ENCODE assay signal across 12 mouse cellular contexts in the genomic region with DNA sequence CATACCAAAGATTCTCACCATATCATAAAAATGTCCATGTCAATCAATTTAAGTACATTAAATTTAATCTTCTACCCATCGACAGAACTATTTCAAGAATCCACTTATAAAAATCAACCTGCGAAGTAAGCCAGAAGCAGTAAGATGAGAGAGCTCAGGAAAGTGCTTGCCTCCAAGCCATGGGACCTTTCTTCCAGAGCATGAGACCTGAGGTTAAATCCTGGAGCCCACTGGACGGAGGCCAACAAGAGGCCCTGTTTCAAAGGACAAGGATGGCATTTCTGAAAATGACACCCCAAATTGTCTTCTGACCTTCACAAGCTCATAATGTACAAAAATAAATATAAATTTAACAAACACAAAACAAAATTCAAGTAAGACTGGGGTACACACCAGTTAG.
"Had no signal": no experiment of that assay in that cellular context is flagged by ENCODE, and none has a peak within 500 bp of the region (broad histone marks: within the 10 kb centered on the region; RNA-seq: fewer than 3 reads in every experiment).

No protein-coding gene starts in this region.

- H3K27me3 ChIP-seq: kidney, embryonic 15.5 days; limb, embryonic 12.5 days; liver, embryonic 15.5 days; midbrain, embryonic 13.5 days had no signal

- H3K9me3 ChIP-seq: kidney, embryonic 15.5 days; limb, embryonic 12.5 days; liver, embryonic 15.5 days; midbrain, embryonic 13.5 days had no signal

- H3K9ac ChIP-seq: kidney, embryonic 15.5 days; limb, embryonic 12.5 days; liver, embryonic 15.5 days; midbrain, embryonic 13.5 days had no signal

- DNase-seq: kidney, adult 2 months; kidney, postnatal 14 days; layer of hippocampus, adult 9-11 months; layer of hippocampus, postnatal 36 days; lung, postnatal 10 days; right cerebral cortex, postnatal 14 days; thymus, postnatal 36 days had no signal

- H3K27ac ChIP-seq: kidney, embryonic 15.5 days; liver, embryonic 15.5 days; midbrain, embryonic 13.5 days had no signal

- ATAC-seq: midbrain, embryonic 13.5 days had no signal

- H3K4me3 ChIP-seq: kidney, embryonic 15.5 days; limb, embryonic 12.5 days; liver, embryonic 15.5 days; midbrain, embryonic 13.5 days had no signal

- H3K4me1 ChIP-seq: kidney, embryonic 15.5 days; midbrain, embryonic 13.5 days had no signal

- H3K4me2 ChIP-seq: kidney, embryonic 15.5 days; limb, embryonic 12.5 days; liver, embryonic 11.5 days; liver, embryonic 15.5 days; midbrain, embryonic 13.5 days had no signal
